ENCODE assay signal across 21 mouse cellular contexts in the genomic region with DNA sequence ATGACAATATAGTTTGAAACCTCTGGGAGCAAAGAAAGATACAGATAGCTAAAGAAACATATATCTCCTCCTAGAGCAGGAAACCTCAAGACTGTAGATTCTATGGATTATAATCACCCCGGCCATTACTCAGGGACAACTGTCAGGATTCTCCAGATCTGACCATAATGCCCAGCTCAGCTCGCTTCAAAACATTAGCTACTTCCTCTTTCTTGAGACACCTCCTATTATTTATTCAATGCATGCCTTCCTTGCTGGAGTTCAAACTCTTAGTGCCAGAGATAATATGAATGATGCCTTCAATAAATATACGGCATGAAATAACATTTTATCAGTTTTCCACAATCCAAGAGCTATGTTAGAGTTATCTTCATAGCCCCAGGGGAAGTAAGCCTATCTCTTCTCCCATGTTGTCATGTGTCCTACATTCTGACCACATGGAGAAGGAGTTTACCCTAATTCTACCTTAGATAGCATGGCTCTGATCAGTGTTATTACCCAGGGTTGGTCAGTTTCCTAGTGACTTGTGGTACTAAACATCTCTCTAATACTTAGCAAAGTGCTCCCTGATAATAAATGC.
DNase-seq lines count a peak whose midpoint lies in the region; ATAC-seq and TF ChIP-seq lines count a peak whose summit lies in the region.
"Had no signal": no experiment of that assay in that cellular context is flagged by ENCODE, and none has a peak within 500 bp of the region (broad histone marks: within the 10 kb centered on the region; RNA-seq: fewer than 3 reads in every experiment).

No protein-coding gene starts in this region.

- no peaks in the 10 kb centered on the region for H3K27me3 ChIP-seq in liver, embryonic 13.5 days
- H3K27me3 ChIP-seq in liver, postnatal 0 days (ENCODE audit: insufficient read depth, low read length): no peaks in the 10 kb centered on the region
- H3K27me3 ChIP-seq in MEL (ENCODE audit: control insufficient read depth in 1 of 2, insufficient read depth in 2 of 2, low read length in 2 of 2): no peaks in the 10 kb centered on the region
- H3K27me3 ChIP-seq: hindbrain, embryonic 12.5 days; hindbrain, embryonic 15.5 days had no signal

- H3K4me3 ChIP-seq in liver, embryonic 13.5 days (replicated peaks): no peak overlapping the region
- H3K4me3 ChIP-seq in liver, postnatal 0 days (ENCODE audit: low read depth, low read length): no peak overlapping the region
- no peak overlapping the region for H3K4me3 ChIP-seq in MEL (ENCODE audit: control insufficient read depth in 1 of 2, insufficient read depth in 1 of 2, low read depth in 2 of 2, low read length in 2 of 2)
- H3K4me3 ChIP-seq: forebrain, embryonic 10.5 days; hindbrain, embryonic 12.5 days; hindbrain, embryonic 15.5 days had no signal

- H3K27ac ChIP-seq in liver, embryonic 13.5 days: no peak overlapping the region
- H3K27ac ChIP-seq in liver, postnatal 0 days (ENCODE audit: low read depth): no peak overlapping the region
- no peak overlapping the region for H3K27ac ChIP-seq in MEL (ENCODE audit: control insufficient read depth, low read depth, low read length)
- H3K27ac ChIP-seq: forebrain, embryonic 10.5 days; hindbrain, embryonic 12.5 days; hindbrain, embryonic 15.5 days had no signal

- no peak overlapping the region for H3K9ac ChIP-seq in liver, embryonic 13.5 days
- no peak overlapping the region for H3K9ac ChIP-seq in liver, postnatal 0 days (replicated peaks)
- H3K9ac ChIP-seq in MEL (ENCODE audit: control insufficient read depth, low read depth, low read length, poor library complexity, severe bottlenecking): no peak overlapping the region
- H3K9ac ChIP-seq: hindbrain, embryonic 12.5 days; hindbrain, embryonic 15.5 days had no signal

- H3K79me2 ChIP-seq in MEL (ENCODE audit: control insufficient read depth, insufficient read depth, low read length, poor library complexity): no peaks in the 10 kb centered on the region

- WGBS in liver, embryonic 13.5 days (ENCODE audit: insufficient replicate concordance): 17% methylated on average over 3 of the region's 3 CpGs
- 33% methylated on average over 3 of the region's 3 CpGs for WGBS in liver, postnatal 0 days (ENCODE audit: insufficient replicate concordance)

- peaks cover 30% of the 10 kb centered on the region for H3K4me1 ChIP-seq in liver, embryonic 13.5 days (replicated peaks)
- H3K4me1 ChIP-seq in liver, postnatal 0 days (ENCODE audit: insufficient read depth): no peaks in the 10 kb centered on the region
- H3K4me1 ChIP-seq in MEL (ENCODE audit: control insufficient read depth in 1 of 2, insufficient read depth in 2 of 2, low read length in 2 of 2): peaks cover 1 to 14% of the 10 kb centered on the region in 2 experiments; a peak in 2 of 4 replicates
- H3K4me1 ChIP-seq: forebrain, embryonic 10.5 days; hindbrain, embryonic 12.5 days had no signal

- TF ChIP-seq POLR2A in MEL (IDR thresholded peaks at IDR 0.05; ENCODE audit: control insufficient read depth in 1 of 2, insufficient read depth in 1 of 2, low read depth in 1 of 2, low read length in 2 of 2, poor library complexity in 1 of 2): no peak

- no peak for TF ChIP-seq EP300 in liver, postnatal 0 days (IDR thresholded peaks at IDR 0.05; ENCODE audit: low read depth)
- TF ChIP-seq EP300 in MEL (IDR thresholded peaks at IDR 0.05; ENCODE audit: low read depth in 1 of 2, low read length in 2 of 2): peak; percentile 68 to 71; a peak in 3 of 4 replicates

- no peak for DNase-seq in liver, embryonic 13.5 days
- DNase-seq in liver, postnatal 0 days: no peak
- peak; percentile 59 for DNase-seq in MEL (ENCODE audit: low read depth, low spot score)
- no peak for DNase-seq in frontal cortex, postnatal 25 days (ENCODE audit: low spot score in 2 of 2)
- DNase-seq in kidney, postnatal 14 days: no peak
- DNase-seq: adrenal gland, adult 2 months; adrenal gland, postnatal 14 days; cerebellum, adult 11 months; cerebellum, adult 8-10 months; cerebellum, postnatal 10 days; cerebellum, postnatal 36 days; gastrocnemius, postnatal 10 days; gastrocnemius, postnatal 36 days; heart, adult 11 months had no signal

- TF ChIP-seq RAD21 in MEL (IDR thresholded peaks at IDR 0.05; ENCODE audit: low read depth, low read length): no peak

- no peaks in the 10 kb centered on the region for H3K9me3 ChIP-seq in liver, embryonic 13.5 days (replicated peaks)
- no peaks in the 10 kb centered on the region for H3K9me3 ChIP-seq in liver, postnatal 0 days (ENCODE audit: low read length)
- H3K9me3 ChIP-seq in MEL (replicated peaks; ENCODE audit: insufficient read depth, low read length): no peaks in the 10 kb centered on the region
- H3K9me3 ChIP-seq: forebrain, embryonic 10.5 days; hindbrain, embryonic 12.5 days; hindbrain, embryonic 15.5 days had no signal

- H3K36me3 ChIP-seq in liver, embryonic 13.5 days: no peaks in the 10 kb centered on the region
- H3K36me3 ChIP-seq in liver, postnatal 0 days (replicated peaks; ENCODE audit: insufficient read depth, low read length): no peaks in the 10 kb centered on the region
- H3K36me3 ChIP-seq in MEL (ENCODE audit: control insufficient read depth in 1 of 2, insufficient read depth in 2 of 2, low read length in 2 of 2): peaks cover 0 to 12% of the 10 kb centered on the region in 2 experiments; a peak in 2 of 4 replicates
- H3K36me3 ChIP-seq: hindbrain, embryonic 12.5 days; hindbrain, embryonic 15.5 days had no signal

- peak; percentile 61 for ATAC-seq in liver, embryonic 13.5 days (ENCODE audit: low read depth)
- no peak for ATAC-seq in liver, postnatal 0 days
- ATAC-seq in common myeloid progenitor, adult 5-6 weeks (replicated peaks; ENCODE audit: low read depth, poor library complexity, severe bottlenecking): peak; percentile 85
- ATAC-seq in megakaryocyte-erythroid progenitor cell, adult 5-6 weeks (replicated peaks; ENCODE audit: low FRiP score, low TSS enrichment, poor library complexity, severe bottlenecking): peak; percentile 35; the same call in 1 of the 2 replicates
- ATAC-seq: forebrain, embryonic 14.5 days had no signal

- no peak for TF ChIP-seq CTCF in liver, postnatal 0 days (IDR thresholded peaks at IDR 0.05; ENCODE audit: low read depth)
- TF ChIP-seq CTCF in MEL (IDR thresholded peaks at IDR 0.05 in 2 of 3, conservative IDR thresholded peaks at IDR 0.05 in 1 of 3; ENCODE audit: control insufficient read depth in 1 of 3, insufficient read depth in 1 of 3, low read depth in 2 of 3, low read length in 3 of 3, poor library complexity in 1 of 3, severe bottlenecking in 1 of 3): no peak

- H3K4me2 ChIP-seq in liver, embryonic 13.5 days: no peak overlapping the region
- H3K4me2 ChIP-seq in liver, postnatal 0 days (ENCODE audit: low read depth, low read length): no peak overlapping the region
- H3K4me2 ChIP-seq: heart, embryonic 11.5 days; hindbrain, embryonic 12.5 days; hindbrain, embryonic 15.5 days had no signal

TF ChIP-seq in MEL, 35 proteins besides CTCF, POLR2A, EP300 and RAD21 (continues in another document):
- TF ChIP-seq USF1 (IDR thresholded peaks at IDR 0.05; ENCODE audit: low read depth, low read length): peak; percentile 36; the same call in 1 of the 2 replicates
- no peak for TF ChIP-seq MAFK (IDR thresholded peaks at IDR 0.05; ENCODE audit: borderline replicate concordance, low read depth, low read length)
- TF ChIP-seq USF2 (IDR thresholded peaks at IDR 0.05; ENCODE audit: borderline replicate concordance in 1 of 2, insufficient read depth in 1 of 2, low read depth in 1 of 2, low read length in 2 of 2): no peak
- TF ChIP-seq POLR2AphosphoS2 (IDR thresholded peaks at IDR 0.05; ENCODE audit: low read length): no peak
- no peak for TF ChIP-seq POLR2AphosphoS5 (IDR thresholded peaks at IDR 0.05; ENCODE audit: borderline replicate concordance, low read depth, low read length)
- TF ChIP-seq KAT2A (conservative IDR thresholded peaks at IDR 0.05; ENCODE audit: low read depth, low read length): no peak
- peak; percentile 24; the same call in 1 of the 2 replicates for TF ChIP-seq SIN3A (IDR thresholded peaks at IDR 0.05; ENCODE audit: low read length)
- peak; percentile 48 for TF ChIP-seq TAL1 (IDR thresholded peaks at IDR 0.05; ENCODE audit: low read length)
- no peak for TF ChIP-seq RCOR1 (IDR thresholded peaks at IDR 0.05; ENCODE audit: low read depth, low read length)
- TF ChIP-seq ZKSCAN1 (IDR thresholded peaks at IDR 0.05; ENCODE audit: low read depth, low read length): no peak
- TF ChIP-seq MEF2A (IDR thresholded peaks at IDR 0.05; ENCODE audit: extremely low read depth, insufficient replicate concordance, low read depth, low read length, poor library complexity, severe bottlenecking): no peak
- no peak for TF ChIP-seq NRF1 (IDR thresholded peaks at IDR 0.05; ENCODE audit: insufficient read depth, low read depth, low read length, poor library complexity, severe bottlenecking)
- TF ChIP-seq MAX (IDR thresholded peaks at IDR 0.05; ENCODE audit: low read length): no peak
- TF ChIP-seq UBTF (IDR thresholded peaks at IDR 0.05; ENCODE audit: borderline replicate concordance, insufficient read depth, low read depth, low read length): no peak
- no peak for TF ChIP-seq GABPA (IDR thresholded peaks at IDR 0.05; ENCODE audit: low read depth, low read length)
- no peak for TF ChIP-seq ZNF384 (IDR thresholded peaks at IDR 0.05; ENCODE audit: low read depth, low read length)
- no peak for TF ChIP-seq ZC3H11A (IDR thresholded peaks at IDR 0.05; ENCODE audit: low read depth, low read length)
- no peak for TF ChIP-seq CHD2 (IDR thresholded peaks at IDR 0.05; ENCODE audit: low read length)
- no peak for TF ChIP-seq ZMIZ1 (IDR thresholded peaks at IDR 0.05; ENCODE audit: low read depth, low read length)
- no peak for TF ChIP-seq SMC3 (IDR thresholded peaks at IDR 0.05; ENCODE audit: low read depth, low read length)
- TF ChIP-seq GATA1 (IDR thresholded peaks at IDR 0.05; ENCODE audit: low read depth, low read length): peak; percentile 43; the same call in 1 of the 2 replicates
- TF ChIP-seq ELF1 (IDR thresholded peaks at IDR 0.05; ENCODE audit: low read depth, low read length): no peak
- TF ChIP-seq TCF12 (IDR thresholded peaks at IDR 0.05; ENCODE audit: low read depth, low read length): peak; percentile 38; the same call in 1 of the 2 replicates
- no peak for TF ChIP-seq CHD1 (IDR thresholded peaks at IDR 0.05; ENCODE audit: low read depth, low read length)
- TF ChIP-seq JUND (IDR thresholded peaks at IDR 0.05; ENCODE audit: low read depth, low read length): no peak
- TF ChIP-seq NELFE (IDR thresholded peaks at IDR 0.05; ENCODE audit: low read depth, low read length): no peak
- TF ChIP-seq HCFC1 (IDR thresholded peaks at IDR 0.05; ENCODE audit: low read depth, low read length): no peak
- peak; percentile 51 for TF ChIP-seq ETS1 (IDR thresholded peaks at IDR 0.05; ENCODE audit: low read depth, low read length)
- TF ChIP-seq MYC (IDR thresholded peaks at IDR 0.05; ENCODE audit: low read depth, low read length): no peak
- TF ChIP-seq MYB (IDR thresholded peaks at IDR 0.05; ENCODE audit: low read depth, low read length): no peak
